Mouse (Mus musculus): ENCODE results near the gene Rai1. TPM values are rescaled to one million over a fixed set of nuclear protein-coding genes. Genes with fewer than 3 reads are reported as not detected.

Rai1 gene
- polyA plus RNA-seq, 1 experiment from 2014 or later, result 30.6 TPM

GRCm38 (mm10) chr11:60200384-60200783 lies 95.6 kb downstream of the Rai1 start:
- Histone ChIP-seq H3K4me2 (replicated peaks; ENCODE audit: low read depth, low read length) (no peak overlapping the region), H3K4me3 (ENCODE audit: low read depth, low read length) (no peak overlapping the region), H3K27ac (ENCODE audit: low read length) (peak overlapping the region; percentile 29; the same call in 1 of the 2 replicates), H3K4me1 (ENCODE audit: control insufficient read depth, insufficient read depth, low read length) (no peaks in the 10 kb centered on the region; the same call in 1 of the 2 replicates), H3K27me3 (ENCODE audit: control insufficient read depth, insufficient read depth, low read length) (no peaks in the 10 kb centered on the region), H3K9ac (replicated peaks; ENCODE audit: low read depth, low read length) (no peak overlapping the region), H3K9me3 (ENCODE audit: control insufficient read depth, low read depth, low read length) (no peaks in the 10 kb centered on the region), H3K36me3 (ENCODE audit: control insufficient read depth, insufficient read depth, low read length) (peaks cover 82% of the 10 kb centered on the region)
- WGBS, result 86% methylated on average over 11 of the region's 11 CpGs
- no peak for ATAC-seq (ENCODE audit: insufficient number of reproducible peaks, insufficient read depth, low FRiP score, low read depth)

- peaks cover 3% of the 10 kb centered on the region; the same call in 1 of the 2 replicates for H3K4me1 ChIP-seq (ENCODE audit: control insufficient read depth, insufficient read depth, low read length)
- H3K9ac ChIP-seq (replicated peaks; ENCODE audit: low read depth, low read length), result no peak overlapping the region
- H3K36me3 ChIP-seq (ENCODE audit: control insufficient read depth, insufficient read depth, low read length), result peaks cover 81% of the 10 kb centered on the region
- ATAC-seq (ENCODE audit: insufficient number of reproducible peaks, insufficient read depth, low FRiP score, low read depth), result no peak
- WGBS, result 91% methylated on average over 26 of the region's 26 CpGs
- no peaks in the 10 kb centered on the region for H3K27me3 ChIP-seq (ENCODE audit: control insufficient read depth, insufficient read depth, low read length)
- no peak overlapping the region for H3K4me2 ChIP-seq (replicated peaks; ENCODE audit: low read depth, low read length)
- no peak overlapping the region for H3K27ac ChIP-seq (ENCODE audit: low read length)
- no peaks in the 10 kb centered on the region for H3K9me3 ChIP-seq (ENCODE audit: control insufficient read depth, low read depth, low read length)
- H3K4me3 ChIP-seq (ENCODE audit: low read depth, low read length), result no peak overlapping the region
Measured at GRCm38 (mm10) chr11:60202710-60203638, 98.2 kb downstream of the Rai1 start.

- Histone ChIP-seq H3K27ac (ENCODE audit: low read length) (no peak overlapping the region), H3K36me3 (ENCODE audit: control insufficient read depth, insufficient read depth, low read length) (peaks cover 61% of the 10 kb centered on the region), H3K4me3 (ENCODE audit: low read depth, low read length) (no peak overlapping the region), H3K27me3 (ENCODE audit: control insufficient read depth, insufficient read depth, low read length) (no peaks in the 10 kb centered on the region), H3K4me1 (ENCODE audit: control insufficient read depth, insufficient read depth, low read length) (peaks cover 23% of the 10 kb centered on the region), H3K9me3 (ENCODE audit: control insufficient read depth, low read depth, low read length) (no peaks in the 10 kb centered on the region), H3K9ac (replicated peaks; ENCODE audit: low read depth, low read length) (no peak overlapping the region), H3K4me2 (replicated peaks; ENCODE audit: low read depth, low read length) (no peak overlapping the region)
- ATAC-seq (ENCODE audit: insufficient number of reproducible peaks, insufficient read depth, low FRiP score, low read depth), result no peak
- 87% methylated on average over 11 of the region's 12 CpGs for WGBS
Measured at GRCm38 (mm10) chr11:60205026-60205425, 100.2 kb downstream of the Rai1 start.

- Histone ChIP-seq H3K9me3 (ENCODE audit: control insufficient read depth, low read depth, low read length) (no peaks in the 10 kb centered on the region), H3K4me2 (replicated peaks; ENCODE audit: low read depth, low read length) (no peak overlapping the region), H3K36me3 (ENCODE audit: control insufficient read depth, insufficient read depth, low read length) (peaks cover 50% of the 10 kb centered on the region), H3K27ac (ENCODE audit: low read length) (no peak overlapping the region), H3K27me3 (ENCODE audit: control insufficient read depth, insufficient read depth, low read length) (no peaks in the 10 kb centered on the region), H3K4me1 (ENCODE audit: control insufficient read depth, insufficient read depth, low read length) (peaks cover 31% of the 10 kb centered on the region), H3K9ac (replicated peaks; ENCODE audit: low read depth, low read length) (no peak overlapping the region), H3K4me3 (ENCODE audit: low read depth, low read length) (no peak overlapping the region)
- ATAC-seq (ENCODE audit: insufficient number of reproducible peaks, insufficient read depth, low FRiP score, low read depth), result no peak
- WGBS, result 46% methylated on average over 5 of the region's 5 CpGs
Measured at GRCm38 (mm10) chr11:60206207-60206606, 101.4 kb downstream of the Rai1 start.

- Histone ChIP-seq H3K36me3 (ENCODE audit: control insufficient read depth, insufficient read depth, low read length) (peaks cover 30% of the 10 kb centered on the region), H3K4me3 (ENCODE audit: low read depth, low read length) (peak overlapping the region; percentile 42), H3K27me3 (ENCODE audit: control insufficient read depth, insufficient read depth, low read length) (no peaks in the 10 kb centered on the region), H3K9ac (replicated peaks; ENCODE audit: low read depth, low read length) (0 out of 2 replicates have a peak overlapping the region, but pooled peaks have one; percentile 4), H3K9me3 (ENCODE audit: control insufficient read depth, low read depth, low read length) (no peaks in the 10 kb centered on the region), H3K4me2 (replicated peaks; ENCODE audit: low read depth, low read length) (peak overlapping the region; percentile 79), H3K4me1 (ENCODE audit: control insufficient read depth, insufficient read depth, low read length) (peaks cover 39% of the 10 kb centered on the region), H3K27ac (ENCODE audit: low read length) (peak overlapping the region; percentile 81; the same call in 1 of the 2 replicates)
- ATAC-seq (ENCODE audit: insufficient number of reproducible peaks, insufficient read depth, low FRiP score, low read depth), result no peak
- 47% methylated on average over 6 of the region's 6 CpGs for WGBS
Measured at GRCm38 (mm10) chr11:60208201-60208600, 103.4 kb downstream of the Rai1 start.

- H3K9ac ChIP-seq (replicated peaks; ENCODE audit: low read depth, low read length), result peak overlapping the region; percentile 4; the same call in 1 of the 2 replicates
- H3K4me2 ChIP-seq (replicated peaks; ENCODE audit: low read depth, low read length), result peak overlapping the region; percentile 79
- H3K27ac ChIP-seq (ENCODE audit: low read length), result peak overlapping the region; percentile 81; the same call in 1 of the 2 replicates
- H3K27me3 ChIP-seq (ENCODE audit: control insufficient read depth, insufficient read depth, low read length), result no peaks in the 10 kb centered on the region
- peak overlapping the region; percentile 42; the same call in 1 of the 2 replicates for H3K4me3 ChIP-seq (ENCODE audit: low read depth, low read length)
- no peak for ATAC-seq (ENCODE audit: insufficient number of reproducible peaks, insufficient read depth, low FRiP score, low read depth)
- WGBS, result 33% methylated on average over 4 of the region's 4 CpGs
- H3K36me3 ChIP-seq (ENCODE audit: control insufficient read depth, insufficient read depth, low read length), result peaks cover 25% of the 10 kb centered on the region
- H3K9me3 ChIP-seq (ENCODE audit: control insufficient read depth, low read depth, low read length), result no peaks in the 10 kb centered on the region
- H3K4me1 ChIP-seq (ENCODE audit: control insufficient read depth, insufficient read depth, low read length), result peaks cover 39% of the 10 kb centered on the region
Measured at GRCm38 (mm10) chr11:60208712-60209111, 103.9 kb downstream of the Rai1 start.

- Histone ChIP-seq H3K27ac (ENCODE audit: low read length) (peak overlapping the region; percentile 81), H3K4me1 (ENCODE audit: control insufficient read depth, insufficient read depth, low read length) (peaks cover 39% of the 10 kb centered on the region), H3K4me3 (ENCODE audit: low read depth, low read length) (peak overlapping the region; percentile 42), H3K9ac (replicated peaks; ENCODE audit: low read depth, low read length) (peak overlapping the region; percentile 4; the same call in 1 of the 2 replicates), H3K4me2 (replicated peaks; ENCODE audit: low read depth, low read length) (peak overlapping the region; percentile 79), H3K27me3 (ENCODE audit: control insufficient read depth, insufficient read depth, low read length) (no peaks in the 10 kb centered on the region), H3K36me3 (ENCODE audit: control insufficient read depth, insufficient read depth, low read length) (peaks cover 18% of the 10 kb centered on the region), H3K9me3 (ENCODE audit: control insufficient read depth, low read depth, low read length) (no peaks in the 10 kb centered on the region)
- WGBS, result 36% methylated on average over 7 of the region's 7 CpGs
- 0 out of 2 replicates have a peak, but pooled peaks have one; percentile 8 for ATAC-seq (ENCODE audit: insufficient number of reproducible peaks, insufficient read depth, low FRiP score, low read depth)
Measured at GRCm38 (mm10) chr11:60209217-60209932, 104.6 kb downstream of the Rai1 start.

- ATAC-seq (ENCODE audit: insufficient number of reproducible peaks, insufficient read depth, low FRiP score, low read depth), result no peak
- peak overlapping the region; percentile 79 for H3K4me2 ChIP-seq (replicated peaks; ENCODE audit: low read depth, low read length)
- H3K9ac ChIP-seq (replicated peaks; ENCODE audit: low read depth, low read length), result 0 out of 2 replicates have a peak overlapping the region, but pooled peaks have one; percentile 4
- WGBS, result 0% methylated on average over 2 of the region's 2 CpGs
- H3K27me3 ChIP-seq (ENCODE audit: control insufficient read depth, insufficient read depth, low read length), result no peaks in the 10 kb centered on the region
- H3K36me3 ChIP-seq (ENCODE audit: control insufficient read depth, insufficient read depth, low read length), result peaks cover 17% of the 10 kb centered on the region
- H3K4me1 ChIP-seq (ENCODE audit: control insufficient read depth, insufficient read depth, low read length), result peaks cover 39% of the 10 kb centered on the region
- peak overlapping the region; percentile 42 for H3K4me3 ChIP-seq (ENCODE audit: low read depth, low read length)
- H3K9me3 ChIP-seq (ENCODE audit: control insufficient read depth, low read depth, low read length), result no peaks in the 10 kb centered on the region
- peak overlapping the region; percentile 81 for H3K27ac ChIP-seq (ENCODE audit: low read length)
Measured at GRCm38 (mm10) chr11:60209933-60210249, 105.1 kb downstream of the Rai1 start.
